Mouse (Mus musculus) lung, embryonic 14.5 days (tissue): ENCODE measurements at regions not wholly inside any gene's neighbourhood (a gene's known extent, or its start where the extent isn't known, plus 50 kb on each side); places are given as distances from the start of the nearest gene placed in this dataset.

ENCODE experiments used
- ATAC-seq: fragments of 200-750 bp; cut with Nextera tagmentation; 2 replicates; pipeline ENCODE4 v1.8.0; 2017; ENCODE audit warnings: mild to moderate bottlenecking, moderate TSS enrichment, moderate library complexity; ENCODE audit not compliant: insufficient read depth
- DNase-seq: peaks from one replicate; pipeline ENCODE4 v3.0.0-alpha.2; 2015
- H3K27ac ChIP-seq: fragments of 300-500 bp; sonication (generic); 2 replicates; pipeline ENCODE4 v1.5.1; 2014; ENCODE audit warnings: low read depth, mild to moderate bottlenecking, moderate library complexity
- H3K27me3 ChIP-seq: fragments of 300-500 bp; sonication (generic); 2 replicates; pipeline ENCODE4 v1.6.1; 2014; ENCODE audit warnings: low read length, control low read depth; ENCODE audit not compliant: insufficient read depth
- H3K36me3 ChIP-seq: fragments of 300-500 bp; sonication (generic); 2 replicates; pipeline ENCODE4 v1.6.1; 2014; ENCODE audit warnings: control low read depth; ENCODE audit not compliant: insufficient read depth
- H3K4me1 ChIP-seq: fragments of 300-500 bp; sonication (generic); 2 replicates; pipeline ENCODE4 v1.6.1; 2014; ENCODE audit warnings: antibody characterized with exemption, control low read depth; ENCODE audit not compliant: insufficient read depth
- H3K4me2 ChIP-seq: fragments of 300-500 bp; sonication (generic); 2 replicates; pipeline ENCODE4 v1.6.1; 2014; ENCODE audit warnings: mild to moderate bottlenecking
- H3K4me3 ChIP-seq: fragments of 300-500 bp; sonication (generic); 2 replicates; pipeline ENCODE4 v1.5.1; 2014; ENCODE audit warnings: low read depth, low read length
- H3K9ac ChIP-seq: fragments of 300-500 bp; sonication (generic); 2 replicates; pipeline ENCODE4 v1.6.1; 2014
- H3K9me3 ChIP-seq: fragments of 300-500 bp; sonication (generic); 2 replicates; pipeline ENCODE4 v1.6.1; 2016; ENCODE audit warnings: low read depth, low read length, control low read depth
- CTCF ChIP-seq: IDR thresholded peaks from 2 replicates; pipeline ENCODE4 v1.5.1; 2016; ENCODE audit warnings: antibody characterized with exemption, low read depth
- WGBS: fragments of 180-500 bp; shearing (Covaris S2); extraction: QIAGEN DNeasy Blood & Tissue Kit; methylation state at CpG from one replicate; pipeline ENCODE4 v1.1.7; 2014; 5-methylcytosine and 5-hydroxymethylcytosine counted together

DNA sequence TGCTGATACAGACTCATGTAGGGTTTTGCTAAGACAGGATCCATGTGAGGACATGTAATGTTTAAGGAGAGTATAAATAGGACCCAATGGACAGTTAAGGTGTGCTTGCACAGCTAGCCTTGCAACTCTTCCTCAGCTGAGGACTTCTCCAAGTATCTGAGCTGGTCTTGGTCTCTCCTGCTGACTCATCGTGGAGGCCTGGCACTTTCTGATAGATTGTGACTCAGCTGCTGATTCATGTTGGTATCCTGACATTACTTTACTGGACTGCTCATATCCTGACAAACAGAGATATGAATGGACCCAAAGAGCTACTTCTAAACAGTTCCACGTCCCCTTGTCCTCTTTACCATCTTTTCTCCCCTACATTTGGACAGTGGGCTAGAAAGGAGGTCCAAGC, 838.5 kb upstream of the Gm38303 start:
- no peak overlapping the region for H3K4me3 ChIP-seq
- no peaks in the 10 kb centered on the region for H3K36me3 ChIP-seq
- no peaks in the 10 kb centered on the region for H3K4me1 ChIP-seq
- DNase-seq (no peak), ATAC-seq (no peak)
- 62% methylated on average over 2 of the region's 2 CpGs for WGBS
- no peak overlapping the region for H3K27ac ChIP-seq
- no peak overlapping the region for H3K4me2 ChIP-seq
- no peaks in the 10 kb centered on the region for H3K27me3 ChIP-seq
- no peaks in the 10 kb centered on the region for H3K9me3 ChIP-seq
- no peak overlapping the region for H3K9ac ChIP-seq
- no peak for TF ChIP-seq CTCF

DNA sequence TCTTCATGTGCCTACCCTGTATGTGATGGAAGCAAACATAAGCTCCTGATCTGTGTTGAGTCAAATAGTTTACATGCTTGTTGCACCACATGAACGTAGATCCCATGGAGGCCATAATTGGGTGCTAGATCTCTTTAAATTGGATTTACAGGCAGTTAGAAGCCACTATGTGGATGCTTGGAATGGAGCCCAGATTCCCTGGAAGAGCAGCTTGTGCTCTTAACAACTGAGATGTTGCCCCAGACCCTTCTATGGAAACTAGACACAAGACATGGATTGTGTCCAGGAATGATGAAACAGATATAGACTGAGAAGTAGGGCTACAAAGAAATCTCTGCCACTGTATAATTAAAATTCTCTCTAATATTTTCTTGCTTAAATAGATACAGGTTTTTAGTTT, 819.9 kb upstream of the Gm38303 start:
- no peak overlapping the region for H3K9ac ChIP-seq
- WGBS: 42% methylated on average over 1 of the region's 1 CpGs
- no peaks in the 10 kb centered on the region for H3K27me3 ChIP-seq
- H3K27ac ChIP-seq: no peak overlapping the region
- no peak overlapping the region for H3K4me3 ChIP-seq
- ATAC-seq (no peak; the same call in 1 of the 2 replicates), DNase-seq (peak; percentile 67)
- TF ChIP-seq CTCF: no peak
- H3K9me3 ChIP-seq: no peaks in the 10 kb centered on the region
- no peaks in the 10 kb centered on the region for H3K4me1 ChIP-seq
- no peak overlapping the region for H3K4me2 ChIP-seq
- no peaks in the 10 kb centered on the region for H3K36me3 ChIP-seq
